Mouse (Mus musculus) lung, adult 2 months (tissue): ENCODE measurements around the gene Anapc2.

Experiments
- CTCF ChIP-seq: fragments of 200-500 bp; IDR thresholded peaks from 2 replicates; pipeline ENCODE4 v1.5.1; 2011; ENCODE audit warnings: mild to moderate bottlenecking, low read length, control low read depth; ENCODE audit not compliant: insufficient read depth
- POLR2A ChIP-seq: fragments of 200-500 bp; IDR thresholded peaks from 2 replicates; pipeline ENCODE4 v1.6.1; 2011; ENCODE audit warnings: low read depth, mild to moderate bottlenecking, control low read depth, low read length, borderline replicate concordance; ENCODE audit errors: extremely low read depth

GRCm38 (mm10) chr2:25266720-25267119 lies 5.6 kb upstream of the Anapc2 start:
- TF ChIP-seq CTCF (no peak), POLR2A (no peak)
